Mouse (Mus musculus): ENCODE data around the gene Nek6.

DNA sequence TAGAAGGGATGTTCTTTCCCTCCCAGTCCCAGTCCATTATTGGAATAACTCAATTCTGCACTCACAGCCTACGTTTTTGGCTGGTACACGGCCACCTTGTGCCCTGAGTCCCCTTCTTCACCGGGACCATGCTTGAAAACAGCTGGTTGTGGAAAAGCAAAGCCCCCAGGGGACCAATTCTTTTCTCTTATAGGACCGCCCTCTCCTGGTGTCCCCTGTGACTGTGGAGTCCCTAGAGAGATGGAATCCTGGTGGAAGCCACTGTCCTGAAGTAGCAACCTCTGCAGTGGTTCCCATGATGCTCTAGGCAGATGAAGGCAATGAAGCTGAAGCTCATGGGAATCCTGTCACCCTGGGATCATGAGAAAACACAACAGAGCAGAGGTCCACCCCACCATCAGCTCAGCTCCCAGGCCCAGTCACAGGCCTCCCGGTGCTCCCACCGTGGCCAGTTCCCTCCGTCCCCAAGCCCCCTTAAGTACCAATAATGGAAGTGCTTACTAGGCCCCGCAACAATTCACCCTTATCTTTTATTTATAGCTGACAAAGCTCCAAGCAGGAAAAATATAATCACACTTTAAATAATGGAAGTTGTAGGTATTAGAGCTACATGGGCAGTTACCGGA, 34.5 kb upstream of the Nek6 start:
- TF ChIP-seq CTCF (IDR thresholded peaks at IDR 0.05; ENCODE audit: extremely low read depth, insufficient read length, insufficient replicate concordance, low read depth, low read length) (no peak), POLR2A (IDR thresholded peaks at IDR 0.05; ENCODE audit: low read depth, low read length) (no peak)
